Mouse (Mus musculus): ENCODE measurements around the gene Rbck1.
A peak's percentile ranks its signal among the peaks of the same experiment; 100 is the strongest.
"Not testable (repeated sequence)": the region's sequence is repeated elsewhere in the genome, so short reads cannot be mapped to it uniquely, and the experiment has no call there.

The Rbck1 gene

GRCm38 (mm10) chr2:152332101-152332825 is at the start of gene Rbck1:
Rbck1 (minus strand) TSS chr2:152332653.
- DNase-seq, result peak; percentile 92

- DNase-seq, result peak; percentile 57
Observed at GRCm38 (mm10) chr2:152376345-152376741, 43.9 kb upstream of the Rbck1 start, which contains the start of gene Nrsn2. Nrsn2 (minus strand) TSS chr2:152376638.

GRCm38 (mm10) chr2:152375652-152376344 is 43.3 kb upstream of the Rbck1 start:
- peak; percentile 76 for DNase-seq

- DNase-seq, result no peak
Observed at GRCm38 (mm10) chr2:152373547-152373946, 41.1 kb upstream of the Rbck1 start.

GRCm38 (mm10) chr2:152372661-152373060 is 40.2 kb upstream of the Rbck1 start:
- no peak for DNase-seq

GRCm38 (mm10) chr2:152372104-152372503 is 39.7 kb upstream of the Rbck1 start:
- no peak for DNase-seq

GRCm38 (mm10) chr2:152368532-152369140 is 36.2 kb upstream of the Rbck1 start:
- DNase-seq, result peak; percentile 77

- no peak for DNase-seq
Observed at GRCm38 (mm10) chr2:152367917-152368316, 35.5 kb upstream of the Rbck1 start.

GRCm38 (mm10) chr2:152363245-152364147 is 31.0 kb upstream of the Rbck1 start:
- DNase-seq, result peak; percentile 86

- DNase-seq, result no peak
Observed at GRCm38 (mm10) chr2:152361193-152361592, 28.7 kb upstream of the Rbck1 start.

GRCm38 (mm10) chr2:152360271-152360775 is 27.9 kb upstream of the Rbck1 start:
- DNase-seq, result no peak

- no peak for DNase-seq
Observed at GRCm38 (mm10) chr2:152359616-152360015, 27.2 kb upstream of the Rbck1 start.

- not testable (repeated sequence) for DNase-seq
Observed at GRCm38 (mm10) chr2:152358977-152359376, 26.5 kb upstream of the Rbck1 start.

GRCm38 (mm10) chr2:152357254-152357653 is 24.8 kb upstream of the Rbck1 start:
- DNase-seq, result no peak

GRCm38 (mm10) chr2:152349842-152350540 is 17.5 kb upstream of the Rbck1 start:
- no peak for DNase-seq

GRCm38 (mm10) chr2:152349205-152349604 is 16.8 kb upstream of the Rbck1 start:
- no peak for DNase-seq

- no peak for DNase-seq
Observed at GRCm38 (mm10) chr2:152347722-152348121, 15.3 kb upstream of the Rbck1 start.

- DNase-seq, result no peak
Observed at GRCm38 (mm10) chr2:152346776-152347465, 14.5 kb upstream of the Rbck1 start.

- DNase-seq, result no peak
Observed at GRCm38 (mm10) chr2:152345393-152345792, 12.9 kb upstream of the Rbck1 start.

- DNase-seq, result no peak
Observed at GRCm38 (mm10) chr2:152344909-152345308, 12.5 kb upstream of the Rbck1 start.

GRCm38 (mm10) chr2:152344361-152344760 is 11.9 kb upstream of the Rbck1 start:
- DNase-seq, result no peak
